Mouse (Mus musculus) layer of hippocampus, adult 9-10 months (tissue): Measurements from ENCODE around the gene Nckipsd.
A peak's percentile ranks its signal among the peaks of the same experiment; 100 is the strongest.

Source experiments
- DNase-seq: peaks from one replicate; pipeline ENCODE4 v3.0.0; 2022; ENCODE audit warnings: low spot score

Nckipsd gene

GRCm38 (mm10) chr9:108799564-108799963, 8.6 kb upstream of the Nckipsd start:
- no peak for DNase-seq

DNA sequence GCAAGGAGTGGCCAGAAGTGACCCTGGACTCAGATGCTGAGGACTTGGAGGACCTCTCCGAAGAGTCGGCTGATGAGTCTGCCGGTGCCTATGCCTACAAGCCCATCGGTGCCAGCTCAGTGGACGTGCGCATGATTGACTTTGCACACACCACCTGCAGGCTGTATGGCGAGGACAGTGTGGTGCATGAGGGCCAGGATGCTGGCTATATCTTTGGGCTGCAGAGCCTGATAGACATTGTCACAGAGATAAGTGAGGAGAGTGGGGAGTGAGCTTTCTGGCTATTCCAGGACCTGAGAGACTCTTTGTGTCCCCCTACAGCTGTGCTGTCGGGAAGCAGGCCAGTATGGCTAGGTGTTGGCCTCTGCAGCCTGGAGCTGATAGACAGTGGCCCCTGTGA, 2.4 kb upstream of the Nckipsd start:
- no peak for DNase-seq

- DNase-seq = no peak
Measured at GRCm38 (mm10) chr9:108806379-108806778, 1.8 kb upstream of the Nckipsd start.

DNA sequence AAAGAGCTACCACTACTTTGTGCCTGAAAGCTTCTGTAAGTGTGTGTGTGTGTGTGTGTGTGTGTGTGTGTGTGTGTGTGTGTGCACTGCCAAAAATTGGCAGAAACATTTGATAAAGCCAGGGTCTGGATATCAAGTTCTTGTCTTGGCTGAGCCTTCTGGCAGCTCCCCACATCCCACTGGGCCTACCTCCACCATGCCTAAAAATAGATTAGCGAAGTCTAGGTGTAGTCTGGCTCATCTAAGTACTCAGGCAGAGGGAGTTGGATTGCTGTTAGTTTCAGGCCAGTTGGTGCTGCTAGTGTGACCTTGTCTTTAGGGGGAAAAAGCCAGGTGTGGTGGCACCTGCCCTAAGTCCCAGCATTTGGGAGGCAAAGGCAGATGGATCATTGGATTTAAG, 1.3 kb upstream of the Nckipsd start:
- no peak for DNase-seq

DNA sequence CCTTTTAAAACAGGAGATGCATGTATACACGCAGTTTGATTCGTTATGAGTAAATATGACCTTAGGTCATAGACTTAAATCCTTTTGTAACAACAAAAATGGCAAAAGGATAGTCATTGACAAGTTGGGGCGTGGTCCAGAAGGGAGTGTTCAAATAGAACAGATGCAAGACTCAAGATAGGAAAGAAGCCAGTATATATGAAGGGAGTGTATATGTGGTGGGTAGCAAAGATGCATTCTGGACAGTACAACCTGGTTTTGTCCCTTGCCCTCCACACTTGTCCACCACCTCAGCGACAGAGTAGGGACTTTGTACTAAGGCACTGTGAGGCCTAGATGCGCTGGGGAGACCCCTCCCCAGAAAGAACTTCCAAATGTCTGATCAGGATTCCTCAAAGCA, 494 bp upstream of the Nckipsd start:
- no peak for DNase-seq

GRCm38 (mm10) chr9:108809188-108809587, 1.0 kb downstream of the Nckipsd start:
- no peak for DNase-seq

DNA sequence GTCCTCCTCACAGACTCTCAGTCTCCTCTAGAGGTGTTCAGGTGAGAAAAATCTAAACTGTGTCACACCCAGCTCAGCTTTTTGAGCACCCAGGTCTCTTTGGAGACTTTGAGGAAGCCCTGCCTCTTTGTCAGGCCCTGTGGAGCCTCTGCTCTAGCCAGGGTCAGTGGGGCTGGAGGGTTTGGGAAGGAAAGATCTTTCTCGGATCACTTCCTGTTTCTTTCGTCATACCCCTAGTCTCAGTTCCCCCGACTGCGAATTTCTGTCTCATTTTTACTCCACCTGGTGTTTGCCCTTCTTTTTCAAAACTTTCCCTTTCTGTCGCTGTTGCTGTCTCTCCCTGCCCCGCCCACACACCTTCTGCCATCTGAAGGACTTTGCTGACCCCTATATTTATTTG, 1.6 kb downstream of the Nckipsd start:
- no peak for DNase-seq

DNA sequence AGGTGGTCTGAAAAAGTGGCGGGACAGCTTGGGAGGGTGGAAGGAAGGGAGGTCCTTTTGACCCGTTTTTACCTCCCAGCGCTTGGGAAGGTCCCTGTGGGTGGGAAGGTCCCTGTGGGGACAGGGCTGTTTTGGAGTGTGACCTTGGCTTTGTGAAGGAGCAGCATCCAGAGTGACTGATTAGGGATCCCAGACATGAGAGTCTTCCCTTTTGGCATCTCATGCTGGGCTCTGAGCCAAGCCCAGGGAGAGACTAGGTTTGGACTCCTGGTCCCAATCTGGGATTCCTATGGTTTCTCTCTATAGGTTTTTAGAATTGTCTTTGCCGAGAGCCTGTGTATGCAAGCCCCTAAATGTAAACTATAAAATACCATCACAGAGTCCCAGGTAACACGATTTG, 2.3 kb downstream of the Nckipsd start:
- DNase-seq = no peak

DNA sequence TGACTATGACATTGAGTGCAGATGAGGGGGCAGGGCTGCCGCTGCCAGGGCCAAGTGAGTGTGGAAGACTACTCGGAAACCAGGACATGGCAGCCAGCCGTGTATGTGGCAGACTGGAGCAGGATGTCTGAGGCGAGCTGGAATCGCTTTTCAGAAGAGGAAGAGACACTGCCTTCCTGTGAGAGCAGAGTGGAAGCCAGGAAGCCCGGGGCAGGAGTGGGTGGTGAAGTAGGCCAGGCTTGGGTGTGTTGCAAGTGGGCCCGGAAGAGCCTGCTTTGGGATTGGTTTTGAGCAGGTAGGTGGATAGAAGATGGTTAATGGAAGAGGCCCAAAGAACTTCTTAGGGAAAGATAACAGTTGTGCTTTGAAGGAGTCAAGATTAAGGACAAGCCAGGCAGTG, 7.4 kb downstream of the Nckipsd start:
- no peak for DNase-seq

DNA sequence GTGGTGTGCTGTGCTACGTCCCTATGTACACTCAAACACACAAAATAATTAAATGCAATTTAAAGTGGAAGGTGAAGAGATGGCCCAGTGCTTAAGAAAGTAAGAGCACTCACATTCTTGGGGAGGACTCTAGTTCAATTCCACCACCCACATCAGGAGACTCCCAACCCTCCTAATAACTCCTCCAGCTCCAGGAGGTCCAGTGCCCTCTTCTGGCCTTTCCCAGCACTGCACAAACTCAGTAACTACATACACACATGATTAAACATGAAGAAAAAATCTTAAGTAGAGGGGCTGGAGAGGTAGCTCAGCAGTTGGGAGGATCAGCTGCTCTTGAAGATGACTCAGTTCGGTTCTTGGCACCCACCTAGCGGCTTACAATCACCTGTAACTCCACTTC, 11.3 kb downstream of the Nckipsd start:
- DNase-seq = no peak

DNA sequence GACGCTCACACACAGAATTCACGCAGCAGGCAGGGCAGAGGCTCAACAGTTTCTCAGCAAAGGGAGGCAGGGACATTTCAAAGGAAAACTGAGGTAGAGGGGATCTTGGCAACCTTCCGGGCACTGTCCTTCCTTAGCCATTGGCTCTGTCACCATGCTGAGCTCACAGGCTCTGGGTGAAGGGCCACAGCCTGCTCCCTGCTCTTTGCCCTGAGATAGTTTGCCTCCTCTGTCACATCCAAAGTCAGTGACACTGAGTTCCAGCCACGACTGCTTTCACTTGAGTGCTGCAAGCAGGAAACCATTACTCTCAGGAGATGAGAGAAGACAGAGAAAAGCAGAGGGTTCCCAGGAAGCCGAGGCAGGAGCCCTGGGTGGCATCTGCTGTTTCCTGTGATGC, 11.9 kb downstream of the Nckipsd start:
- DNase-seq = no peak

- DNase-seq = no peak
Measured at GRCm38 (mm10) chr9:108824144-108824685, 16.0 kb downstream of the Nckipsd start.

GRCm38 (mm10) chr9:108824755-108825413, 16.7 kb downstream of the Nckipsd start:
- DNase-seq = peak; percentile 81

GRCm38 (mm10) chr9:108825820-108826699, 17.9 kb downstream of the Nckipsd start, which contains the start of gene Celsr3:
Gene Celsr3 (plus strand): TSS chr9:108826320.
- peak; percentile 65 for DNase-seq

- DNase-seq = no peak
Measured at GRCm38 (mm10) chr9:108826700-108827340, 18.7 kb downstream of the Nckipsd start.

GRCm38 (mm10) chr9:108827454-108827853, 19.3 kb downstream of the Nckipsd start:
- no peak for DNase-seq

GRCm38 (mm10) chr9:108827906-108828305, 19.7 kb downstream of the Nckipsd start:
- no peak for DNase-seq

DNA sequence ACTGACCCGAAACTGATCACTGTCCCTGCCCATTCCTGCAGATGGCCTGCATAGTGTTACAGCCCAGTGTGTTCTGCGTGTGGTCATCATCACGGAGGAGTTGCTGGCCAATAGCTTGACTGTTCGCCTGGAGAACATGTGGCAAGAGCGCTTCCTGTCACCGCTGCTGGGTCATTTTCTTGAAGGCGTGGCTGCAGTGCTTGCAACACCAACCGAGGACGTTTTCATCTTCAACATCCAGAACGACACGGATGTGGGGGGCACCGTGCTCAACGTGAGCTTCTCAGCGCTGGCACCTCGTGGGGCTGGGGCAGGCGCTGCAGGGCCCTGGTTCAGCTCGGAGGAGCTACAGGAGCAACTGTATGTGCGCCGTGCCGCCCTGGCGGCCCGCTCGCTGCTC, 23.5 kb downstream of the Nckipsd start:
- no peak for DNase-seq

DNA sequence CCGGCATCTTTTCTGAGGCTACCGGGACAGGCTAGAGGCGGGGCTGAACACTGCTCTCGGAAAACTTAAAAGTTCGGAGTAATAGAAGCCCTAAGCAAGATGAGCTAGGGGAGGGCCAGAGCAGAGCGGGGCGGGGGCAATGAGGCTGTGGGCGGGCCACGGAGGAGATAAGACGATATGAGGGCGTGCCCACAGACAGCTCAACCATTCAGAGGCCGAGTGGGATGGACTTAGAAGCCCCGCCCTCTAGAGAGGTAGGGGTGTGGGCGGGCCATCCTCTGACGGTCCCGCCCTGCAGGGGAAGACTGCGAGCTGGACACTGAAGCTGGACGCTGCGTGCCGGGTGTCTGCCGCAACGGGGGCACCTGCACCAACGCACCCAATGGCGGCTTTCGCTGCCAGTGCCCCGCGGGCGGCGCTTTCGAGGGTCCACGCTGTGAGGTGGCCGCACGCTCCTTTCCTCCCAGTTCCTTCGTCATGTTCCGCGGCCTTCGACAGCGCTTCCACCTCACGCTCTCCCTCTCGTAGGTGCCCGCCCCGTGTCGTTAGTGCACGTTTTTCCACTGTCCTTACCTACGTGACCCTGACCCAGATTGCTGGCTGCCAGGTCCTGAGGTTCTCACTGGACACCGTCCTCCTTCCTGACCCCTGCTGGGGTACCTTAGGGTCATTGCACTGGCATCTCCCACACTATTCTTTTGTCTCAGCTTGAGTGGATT, 24.4 kb downstream of the Nckipsd start:
- no peak for DNase-seq

- no peak for DNase-seq
Measured at GRCm38 (mm10) chr9:108842989-108843388, 34.8 kb downstream of the Nckipsd start.

- DNase-seq = no peak
Measured at GRCm38 (mm10) chr9:108845390-108845789, 37.2 kb downstream of the Nckipsd start.

DNA sequence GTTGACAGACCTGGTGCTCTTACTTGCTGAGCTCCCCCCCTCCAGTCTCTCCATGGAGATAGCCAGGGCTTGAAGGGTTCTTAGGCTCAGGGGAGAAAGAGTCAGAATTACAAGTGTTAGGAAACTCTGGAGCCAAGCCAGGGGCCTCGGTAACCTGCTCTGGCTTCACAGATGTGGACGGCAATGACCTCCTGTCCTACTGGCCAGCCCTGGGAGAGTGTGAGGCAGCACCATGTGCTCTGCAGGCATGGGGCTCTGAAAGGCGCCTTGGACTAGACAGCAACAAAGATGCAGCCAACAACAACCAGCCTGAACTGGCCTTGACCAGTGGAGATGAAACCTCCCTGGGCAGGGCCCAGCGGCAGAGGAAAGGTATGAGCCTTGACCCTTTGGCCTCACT, 39.2 kb downstream of the Nckipsd start:
- no peak for DNase-seq
